Mouse (Mus musculus) right cerebral cortex, postnatal 25 days (tissue): ENCODE measurements around the gene Cep131.

ENCODE experiments used
- DNase-seq: peaks from one replicate; pipeline ENCODE4 v3.0.0; 2022

Cep131 gene

DNA sequence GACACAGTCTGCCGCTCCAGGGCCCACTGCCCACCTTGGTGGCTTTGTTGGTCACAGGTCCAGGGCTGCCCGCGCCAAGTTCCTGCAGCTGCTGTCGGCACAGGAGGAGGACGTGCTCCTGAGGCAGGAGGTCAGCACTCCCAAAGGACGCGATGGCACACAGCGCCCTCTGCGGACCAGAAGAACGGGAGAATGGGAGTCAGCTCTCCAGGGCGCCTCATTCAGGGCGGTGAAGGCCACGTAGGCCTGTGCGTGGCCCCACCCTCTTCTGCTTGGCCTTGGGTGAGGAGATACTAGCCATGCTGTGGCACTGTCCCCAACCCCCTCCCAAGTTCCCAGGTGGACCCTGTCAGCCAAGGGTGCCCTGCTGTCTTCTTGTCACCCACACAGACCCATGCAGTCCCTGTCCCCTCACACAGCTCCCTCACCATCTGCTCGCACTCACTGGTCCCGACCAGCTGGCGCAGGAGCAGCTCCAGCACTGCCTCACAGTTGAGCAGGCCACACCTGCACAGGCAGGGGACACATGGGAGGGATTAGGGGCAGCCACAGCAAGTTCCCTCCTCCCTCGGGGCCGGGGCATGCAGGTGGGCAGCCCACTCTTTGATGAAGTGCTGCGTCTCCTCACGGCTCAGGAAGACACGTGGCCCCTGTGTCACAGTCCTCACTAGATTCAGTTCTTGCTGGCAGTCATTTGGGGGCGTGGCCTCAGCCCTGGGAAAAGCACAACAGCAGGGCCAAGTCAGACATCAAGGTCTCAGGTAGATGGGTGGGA, 6.4 kb upstream of the Cep131 start:
- DNase-seq, result no peak

DNA sequence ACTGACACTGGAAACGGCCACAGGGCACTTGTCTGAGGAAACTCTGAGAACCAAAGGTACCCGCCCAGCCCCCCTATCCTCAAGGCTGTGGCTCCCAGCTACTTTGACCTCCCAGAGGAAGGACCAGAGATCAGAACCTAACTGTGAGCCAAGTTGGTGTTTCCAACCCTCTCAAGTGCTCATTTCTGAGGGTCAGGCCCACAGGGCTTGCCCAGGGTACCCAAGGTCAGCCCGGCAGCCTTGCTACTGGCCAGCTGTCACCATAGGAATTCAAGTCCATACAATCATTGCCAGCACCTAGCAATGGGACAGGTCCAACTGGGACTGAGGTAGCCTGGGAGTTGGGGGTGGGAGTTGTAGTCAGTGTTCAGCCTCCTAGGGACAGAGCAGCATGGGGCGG, 4.0 kb upstream of the Cep131 start:
- DNase-seq, result no peak

DNA sequence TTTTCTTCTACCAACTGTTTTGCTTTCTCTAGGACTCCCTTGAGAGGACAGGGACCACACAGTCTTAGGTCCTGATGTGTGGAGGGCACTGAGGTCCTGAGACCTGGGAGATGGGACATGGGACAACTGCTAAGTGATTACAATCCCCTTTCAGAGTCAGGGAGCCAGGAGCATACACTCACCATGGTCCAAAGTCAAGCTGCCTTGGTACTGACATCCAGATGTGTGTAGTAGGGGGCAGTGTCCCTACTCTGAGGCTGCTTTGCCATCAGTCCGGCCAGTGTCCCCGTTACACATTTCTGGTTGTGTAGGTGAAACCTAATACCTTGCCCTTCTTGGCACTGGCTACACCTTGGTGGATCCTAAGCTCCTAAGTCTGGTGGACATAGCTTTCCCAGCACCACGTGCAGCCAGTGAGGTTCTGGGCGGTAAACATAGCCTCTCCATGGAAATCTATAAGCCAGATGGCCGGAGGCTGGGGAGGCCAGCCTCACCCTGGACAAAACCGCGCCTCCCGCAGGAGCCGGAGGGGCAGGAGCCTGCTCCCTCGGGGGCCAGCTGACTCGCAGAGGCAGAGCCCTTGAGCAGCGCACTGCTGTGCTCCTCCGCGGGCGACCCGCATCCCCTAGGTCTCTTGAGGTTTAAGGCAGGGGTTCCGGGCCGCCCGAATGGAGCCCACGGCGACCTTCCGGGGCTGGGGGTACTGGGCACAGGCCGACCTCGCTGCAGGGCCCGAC, 568 bp downstream of the Cep131 start:
- DNase-seq, result peak; percentile 41

DNA sequence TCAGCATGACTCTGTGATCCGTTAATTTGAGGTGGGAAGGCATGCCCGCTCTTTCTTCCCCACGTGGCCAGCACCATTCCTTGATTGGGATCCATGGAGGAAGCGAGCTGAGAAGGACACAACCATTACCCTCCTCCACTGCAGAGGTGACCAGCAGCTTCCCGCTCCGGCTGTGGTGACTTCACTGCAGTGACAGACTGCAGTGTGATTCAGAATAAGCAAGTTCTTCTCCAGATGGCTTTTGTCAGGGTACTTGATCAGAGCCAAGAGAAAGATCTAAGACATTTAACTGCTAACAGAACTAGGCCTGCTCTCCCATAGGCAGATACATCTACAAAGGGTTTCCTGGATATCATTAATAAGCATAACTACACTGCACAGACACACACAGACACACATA, 6.3 kb downstream of the Cep131 start:
- DNase-seq, result no peak

DNA sequence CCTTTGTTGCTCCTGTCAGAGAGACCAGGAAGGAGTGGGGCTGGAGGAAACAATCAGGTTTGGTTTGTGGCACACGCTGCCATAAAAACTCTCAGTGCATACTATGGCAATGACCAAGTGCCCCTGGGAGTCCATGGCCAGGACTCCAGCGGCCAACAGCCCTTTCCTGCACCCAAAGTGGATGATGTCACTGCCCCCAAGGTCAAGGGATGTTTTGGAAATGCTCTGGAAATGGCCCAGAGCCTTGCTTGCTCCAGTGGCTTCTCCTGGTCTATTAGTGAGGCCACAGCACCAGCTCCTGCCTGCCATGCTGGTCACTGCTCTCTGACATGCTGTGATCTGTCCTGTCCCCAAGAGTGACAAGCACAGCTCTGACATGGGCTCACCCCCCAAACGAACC, 10.4 kb downstream of the Cep131 start:
- no peak for DNase-seq

DNA sequence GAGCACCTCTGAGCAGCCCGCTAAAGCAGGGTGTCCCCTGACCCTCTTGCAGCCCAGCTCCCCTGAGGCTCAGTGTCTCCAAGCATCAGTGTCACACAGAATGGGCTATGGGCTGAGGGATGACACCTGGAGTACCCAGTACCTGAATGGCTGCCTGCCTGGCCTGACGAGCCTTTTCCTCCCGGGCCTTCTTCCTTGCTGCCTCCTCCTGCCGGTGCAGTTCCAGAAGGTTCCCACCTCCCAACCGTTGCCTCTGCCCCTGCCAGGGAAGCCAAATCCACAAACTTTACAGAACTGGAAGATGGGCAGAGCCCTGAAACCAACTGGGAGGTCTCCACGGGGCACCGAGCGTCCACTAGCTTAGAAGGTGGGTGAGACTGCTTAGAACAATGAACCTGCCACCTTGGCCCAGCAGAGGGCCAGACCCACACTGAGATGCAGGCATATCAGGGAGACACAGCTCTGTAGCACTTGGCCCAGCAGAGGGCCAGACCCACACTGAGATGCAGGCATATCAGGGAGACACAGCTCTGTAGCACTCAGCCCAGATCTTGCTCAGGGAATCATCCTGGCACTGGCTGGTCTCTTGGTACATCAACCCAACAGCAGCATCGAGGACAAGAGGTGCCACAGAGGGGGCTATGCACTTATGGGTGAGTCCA, 13.5 kb downstream of the Cep131 start:
- no peak for DNase-seq

DNA sequence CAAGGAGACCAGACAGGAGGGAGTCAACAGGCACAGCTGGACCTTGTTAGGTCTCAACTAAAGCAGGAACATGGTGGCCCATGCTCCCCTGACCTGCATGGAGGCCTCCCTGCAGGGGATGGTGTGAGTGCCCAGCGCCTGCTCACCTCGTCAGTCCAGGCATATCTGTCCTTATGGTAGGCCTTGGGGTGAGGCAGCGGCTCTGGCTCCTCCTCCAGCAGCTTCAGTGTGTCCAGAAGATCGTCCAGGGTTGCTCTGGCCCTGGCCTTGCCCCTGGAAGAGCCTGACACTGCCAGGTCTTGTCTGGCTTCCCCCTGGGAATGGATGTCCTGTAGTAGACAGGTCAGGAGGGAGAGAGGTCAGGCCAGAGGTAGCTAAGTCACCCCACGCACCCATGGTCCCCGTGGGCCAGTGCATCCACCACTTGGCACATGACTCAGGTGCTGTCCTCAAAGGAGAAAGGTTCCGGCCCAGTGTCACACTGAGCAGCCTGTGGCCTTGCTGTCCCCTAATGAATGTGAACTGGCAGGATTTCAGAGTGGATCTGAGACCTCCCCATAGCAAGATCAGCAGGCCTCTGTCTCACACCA, 14.8 kb downstream of the Cep131 start:
- no peak for DNase-seq

DNA sequence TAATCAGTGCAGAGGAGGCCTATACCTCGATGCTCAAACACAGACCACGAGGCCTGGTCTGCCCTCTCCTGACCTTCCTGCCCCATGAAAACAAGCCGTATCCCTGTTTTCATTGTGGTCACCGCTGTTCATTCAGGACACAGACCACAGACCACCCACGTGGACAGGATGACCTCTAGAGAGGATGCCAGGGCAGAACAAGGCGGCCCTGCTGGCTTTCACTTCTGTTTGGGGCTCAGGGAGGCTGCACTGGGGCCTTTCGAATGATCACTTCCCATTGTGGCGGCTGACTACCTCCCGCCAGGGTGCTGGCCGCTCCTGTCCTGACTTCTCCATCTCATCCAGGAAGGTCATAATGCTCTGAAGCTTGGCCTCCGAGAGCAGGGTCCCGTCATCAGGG, 15.6 kb downstream of the Cep131 start:
- no peak for DNase-seq

DNA sequence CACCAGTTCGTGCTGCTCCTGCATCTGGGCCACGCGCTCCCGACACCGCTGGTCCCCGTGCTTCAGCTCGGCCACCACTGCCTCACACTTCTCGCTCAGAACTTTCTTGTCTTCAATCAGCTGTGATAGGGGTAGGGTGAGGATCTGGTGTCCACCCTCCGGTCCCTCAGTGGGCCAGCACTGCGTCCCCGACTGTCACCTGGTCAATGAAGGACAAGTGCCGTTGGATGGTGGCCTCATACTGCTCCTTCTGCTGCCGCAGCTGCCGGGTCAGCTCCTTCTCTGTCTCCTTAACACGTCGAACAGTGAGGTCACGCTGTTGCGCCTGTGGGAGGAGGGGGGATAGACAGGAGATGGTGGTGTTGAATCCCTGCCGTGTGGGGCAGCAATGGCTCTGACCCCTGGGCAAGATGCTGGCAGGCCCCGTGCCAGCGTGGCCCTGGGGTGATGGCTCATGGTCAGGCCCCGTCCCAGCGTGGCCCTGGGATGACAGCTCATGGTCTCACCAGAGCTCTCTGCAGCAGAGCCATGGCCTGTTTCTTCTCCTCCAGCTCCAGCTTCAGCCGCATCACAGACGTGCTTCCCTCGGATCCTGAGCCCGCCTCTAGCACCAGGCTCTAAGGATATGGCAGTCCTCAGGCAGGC, 16.2 kb downstream of the Cep131 start:
- DNase-seq, result no peak

DNA sequence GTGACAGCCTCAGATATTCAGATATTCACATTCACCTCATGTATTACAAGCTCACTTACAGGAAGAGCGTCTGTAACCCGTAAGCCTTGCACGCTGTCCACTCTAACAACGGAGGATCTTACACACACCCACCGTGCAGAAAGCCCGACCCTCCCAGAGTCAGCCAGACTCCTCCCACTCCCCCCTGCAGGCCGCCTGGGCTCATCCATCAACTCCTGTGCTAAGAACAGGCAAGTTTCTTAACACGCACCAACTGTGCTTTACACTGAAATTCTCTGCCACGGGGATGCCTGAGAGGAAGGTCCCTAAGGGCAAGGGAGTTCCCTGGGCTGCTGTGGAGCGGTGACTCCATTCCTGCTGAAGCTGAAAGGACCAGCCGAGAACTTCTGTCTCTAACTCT, 17.4 kb downstream of the Cep131 start:
- no peak for DNase-seq

DNA sequence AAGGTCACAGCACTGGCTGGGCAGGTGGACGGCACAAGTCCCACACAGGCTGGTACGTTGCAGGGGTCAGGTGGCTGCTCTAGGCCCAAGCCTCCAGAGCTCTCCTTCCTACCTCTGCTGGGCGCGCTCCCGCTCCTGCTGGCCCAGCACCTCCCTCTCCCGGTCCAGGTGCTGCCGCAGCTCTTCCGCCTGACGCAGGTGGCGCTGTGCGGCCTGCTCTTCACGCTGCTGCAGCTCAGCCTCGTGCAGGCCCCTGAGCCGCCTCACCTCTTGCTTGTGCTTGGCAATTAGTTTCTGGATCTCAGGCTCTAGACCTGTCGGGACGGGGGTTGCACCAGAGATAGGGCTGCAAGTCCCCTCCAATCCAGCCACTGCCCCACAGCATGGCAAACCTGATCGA, 18.8 kb downstream of the Cep131 start:
- DNase-seq, result no peak

DNA sequence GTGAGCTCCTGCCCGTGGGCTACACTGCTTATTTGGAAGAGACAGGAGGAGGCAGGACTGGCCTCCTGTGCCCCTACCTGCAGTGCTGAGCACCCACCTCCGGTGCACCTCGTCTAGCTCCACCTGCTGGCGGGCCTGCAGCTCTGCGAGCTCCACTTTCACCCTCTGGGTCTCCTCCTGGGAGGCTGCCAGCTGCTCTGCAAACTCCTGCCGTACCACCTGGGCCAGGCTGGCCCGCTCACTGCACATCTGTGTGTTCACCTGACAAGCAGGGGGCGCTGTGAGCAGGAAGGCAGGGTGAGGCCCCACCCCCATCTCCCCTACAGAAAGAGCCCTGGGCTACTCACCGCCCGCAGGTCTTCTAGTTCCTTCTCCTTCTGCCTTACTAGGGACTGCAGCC, 21.3 kb downstream of the Cep131 start:
- DNase-seq, result no peak

DNA sequence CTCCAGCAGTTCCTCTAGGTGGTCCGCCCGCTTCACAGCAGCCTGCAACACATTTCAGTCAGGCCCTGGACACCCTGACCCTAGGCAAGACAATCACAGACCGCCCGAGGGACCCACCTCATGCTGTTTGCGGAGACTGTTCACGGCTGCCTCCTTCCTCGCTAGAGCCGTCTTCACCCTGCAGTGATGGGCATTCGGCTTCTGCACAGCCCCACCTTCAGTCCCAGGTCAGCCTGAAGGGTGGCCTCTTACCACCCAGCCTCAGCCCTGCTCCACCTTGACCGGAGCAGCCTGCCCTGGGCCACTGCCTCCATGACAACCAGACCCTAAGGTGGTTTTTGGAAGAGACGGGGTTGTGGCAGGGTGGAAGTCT, 22.0 kb downstream of the Cep131 start:
- no peak for DNase-seq

DNA sequence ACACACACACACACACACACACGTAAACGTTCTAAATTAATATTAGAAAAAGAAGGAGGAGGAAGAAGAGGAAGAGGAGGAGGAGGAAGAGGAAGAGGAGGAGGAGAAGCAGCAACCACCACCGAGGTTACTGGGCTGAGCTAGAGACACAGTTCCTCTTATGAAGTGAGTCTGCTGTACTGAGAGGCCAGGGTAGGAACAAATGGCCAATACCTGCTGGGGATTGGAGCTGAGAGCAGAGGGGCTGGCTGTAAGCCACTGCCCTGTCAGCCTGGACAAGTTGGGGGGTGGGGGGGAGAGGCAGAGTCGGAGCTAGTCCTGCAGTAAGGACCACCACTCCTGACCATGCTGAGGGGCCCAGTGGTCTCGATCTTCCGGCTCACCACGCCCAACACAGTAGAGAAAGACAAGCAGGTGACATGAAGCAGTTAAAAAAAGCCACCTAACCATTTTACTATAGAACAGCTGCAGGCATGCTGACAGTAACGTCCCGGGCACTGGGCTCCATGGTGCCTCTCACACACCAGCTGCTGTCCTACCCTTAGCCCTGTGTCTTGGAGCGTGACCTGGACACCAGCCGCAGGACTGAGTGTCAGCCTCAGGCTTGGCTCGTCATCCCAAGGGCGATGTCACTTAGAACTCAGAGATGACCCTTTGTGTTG, 22.5 kb downstream of the Cep131 start:
- no peak for DNase-seq

DNA sequence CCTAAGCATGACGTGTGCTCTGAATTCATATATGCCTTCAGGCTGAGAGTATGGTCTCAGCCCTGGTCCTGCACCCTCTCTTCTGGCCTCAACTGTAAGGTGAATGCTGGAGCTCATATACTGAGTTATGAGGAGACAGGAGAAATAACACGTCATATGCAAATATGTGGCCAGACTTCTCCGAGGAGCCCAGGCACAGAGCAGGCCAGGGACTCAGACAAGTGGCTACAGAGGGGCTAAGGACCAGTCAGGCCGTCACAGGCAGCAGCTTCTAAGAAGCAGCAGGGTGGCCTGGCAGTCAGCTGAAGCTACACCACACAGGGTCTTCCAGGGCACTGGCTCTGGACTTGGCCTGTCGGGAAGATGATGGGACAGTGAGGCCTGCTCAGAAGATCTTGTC, 23.3 kb downstream of the Cep131 start:
- DNase-seq, result no peak

DNA sequence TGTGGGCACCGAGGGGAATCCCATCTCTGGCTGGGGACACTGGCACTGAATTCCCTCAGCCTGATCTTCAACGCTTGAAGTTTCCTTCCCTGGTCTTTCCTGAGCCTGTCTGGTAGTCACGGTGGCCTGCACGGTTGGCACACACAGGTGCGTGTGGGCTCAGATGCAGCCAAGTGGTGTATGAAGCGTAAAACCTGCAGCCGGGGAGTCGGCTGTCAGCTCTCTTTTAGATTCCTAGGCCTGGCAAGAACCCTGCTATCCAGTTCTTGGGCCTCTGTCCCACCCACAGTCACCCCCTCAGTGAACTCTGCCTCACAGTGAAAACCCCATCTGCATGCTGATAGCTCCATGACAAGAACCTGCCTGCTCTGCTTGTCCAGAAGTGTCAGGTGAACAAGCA, 26.0 kb downstream of the Cep131 start:
- DNase-seq, result no peak

DNA sequence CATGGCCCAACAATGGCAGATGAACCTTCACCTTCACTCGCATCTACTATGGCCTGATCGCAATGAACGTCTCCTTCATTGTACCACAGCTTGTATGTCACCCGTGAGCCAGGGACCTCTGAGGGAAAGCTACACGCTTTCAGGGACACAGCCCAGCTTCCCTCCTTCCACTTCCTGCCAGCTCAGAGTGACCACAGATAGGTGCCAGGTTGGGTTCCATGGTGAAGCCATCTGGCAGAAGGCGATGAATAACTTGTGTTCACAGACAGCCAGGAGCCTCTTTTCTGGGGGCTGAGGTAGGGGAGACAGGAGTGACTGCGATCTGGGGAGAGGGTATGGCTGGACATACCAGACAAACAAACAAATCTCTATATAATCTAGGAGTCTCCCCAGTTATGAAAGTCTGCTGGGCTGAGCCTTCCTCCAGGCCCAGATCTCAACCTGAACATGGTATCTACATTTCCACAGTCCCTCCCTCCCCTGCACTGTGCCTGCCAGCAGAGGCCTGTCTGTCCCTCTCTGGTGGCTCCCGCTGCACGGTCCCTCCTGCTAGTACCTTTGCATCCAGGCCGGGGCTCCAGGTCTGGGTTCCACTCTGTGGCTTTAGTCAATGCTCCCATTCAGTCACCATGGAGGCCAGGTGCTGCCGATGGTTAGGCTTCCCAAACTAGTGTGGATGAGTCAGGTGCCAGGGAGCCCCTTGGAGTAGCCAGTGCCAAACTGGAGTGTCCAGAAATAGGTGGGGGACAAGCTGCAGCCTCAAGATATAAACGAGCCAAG, 30.5 kb downstream of the Cep131 start:
- no peak for DNase-seq

DNA sequence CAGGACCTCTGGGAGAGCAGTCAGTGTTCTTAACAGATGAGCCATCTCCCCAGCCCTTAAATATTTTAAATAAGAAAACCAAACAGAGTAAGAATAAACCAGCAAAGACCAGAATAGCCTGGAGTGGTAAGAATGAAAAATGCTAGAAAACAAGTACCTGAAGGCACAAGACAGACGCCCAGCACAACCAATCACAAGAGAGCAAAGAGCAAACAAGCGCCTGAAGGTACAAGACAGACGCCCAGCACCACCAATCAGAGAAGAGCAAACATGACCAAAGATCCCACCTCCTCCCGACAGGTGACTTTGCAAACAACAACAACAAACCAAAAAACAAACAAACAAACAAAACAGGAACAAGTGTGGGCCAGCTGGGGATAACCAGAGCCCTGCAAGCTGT, 32.8 kb downstream of the Cep131 start:
- no peak for DNase-seq

DNA sequence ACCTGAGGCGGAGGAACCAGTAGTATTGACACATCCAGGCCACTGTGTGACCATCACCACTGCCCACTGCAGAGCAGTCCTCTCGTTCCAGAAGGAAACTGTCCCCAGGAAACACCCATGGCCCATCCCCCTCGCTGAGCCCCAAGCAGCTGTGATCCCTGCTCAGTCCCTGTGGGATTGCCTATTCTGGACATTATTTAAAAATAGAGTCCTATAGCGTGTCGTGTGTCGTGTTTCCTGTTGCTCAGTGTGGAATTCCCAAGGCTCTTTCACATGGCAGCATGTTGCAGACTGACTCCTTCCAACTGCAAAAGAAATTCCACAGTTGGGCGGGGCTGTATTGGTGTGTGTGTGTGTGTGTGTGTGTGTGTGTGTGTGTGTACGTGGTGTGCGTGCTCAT, 34.4 kb downstream of the Cep131 start:
- no peak for DNase-seq

DNA sequence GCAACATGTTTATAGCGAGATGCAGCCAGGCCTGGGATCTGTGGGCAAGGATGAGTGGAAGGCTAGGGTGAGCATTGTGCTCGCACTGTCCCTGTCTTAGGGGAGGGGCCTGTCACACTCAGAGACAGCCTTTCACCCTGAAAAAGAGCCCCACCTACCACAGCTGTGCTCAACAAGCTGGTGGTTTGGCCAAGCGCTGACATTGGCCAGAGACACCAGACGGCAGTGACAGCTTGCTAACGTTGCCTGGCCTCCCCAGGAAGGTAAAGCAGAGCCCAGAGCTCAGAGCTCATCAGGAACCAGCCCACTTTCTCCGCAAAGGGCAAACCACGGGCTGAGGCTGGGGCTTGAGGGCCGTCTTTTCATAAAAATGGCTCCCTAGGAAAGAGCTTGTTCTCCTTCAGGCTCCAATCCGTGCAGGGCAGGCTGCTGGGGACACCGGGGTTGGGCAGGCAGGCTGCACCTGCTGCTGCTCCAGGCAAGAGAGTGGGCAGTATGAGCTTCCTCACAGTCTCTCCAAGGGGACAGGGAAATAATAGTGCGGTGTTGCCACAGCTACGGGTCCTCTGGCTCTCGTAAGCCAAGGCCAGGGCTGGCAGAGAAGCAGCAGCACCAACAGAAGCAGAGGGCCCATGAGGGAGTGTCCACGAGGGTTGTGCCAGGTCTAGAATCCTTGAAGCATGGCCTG, 35.4 kb downstream of the Cep131 start:
- no peak for DNase-seq

DNA sequence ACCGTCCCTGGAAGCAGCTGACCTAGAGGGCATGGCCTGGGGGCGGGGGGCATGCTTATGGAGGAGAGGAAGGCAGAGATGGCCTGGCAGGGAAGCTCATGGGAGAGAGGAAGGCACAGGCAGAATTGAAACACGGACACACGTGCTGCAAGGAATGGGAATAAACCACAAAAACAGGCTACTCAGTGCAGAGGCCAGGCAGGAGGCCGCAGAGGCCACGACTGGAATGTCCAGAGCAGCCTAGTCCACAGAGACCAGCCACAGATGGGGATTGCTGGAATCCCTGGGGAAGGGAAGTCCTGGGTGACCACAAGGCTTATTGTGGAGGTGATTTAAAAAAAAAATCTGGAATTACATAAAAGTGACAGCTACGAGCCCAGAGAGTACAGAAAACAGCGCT, 37.6 kb downstream of the Cep131 start:
- DNase-seq, result no peak

DNA sequence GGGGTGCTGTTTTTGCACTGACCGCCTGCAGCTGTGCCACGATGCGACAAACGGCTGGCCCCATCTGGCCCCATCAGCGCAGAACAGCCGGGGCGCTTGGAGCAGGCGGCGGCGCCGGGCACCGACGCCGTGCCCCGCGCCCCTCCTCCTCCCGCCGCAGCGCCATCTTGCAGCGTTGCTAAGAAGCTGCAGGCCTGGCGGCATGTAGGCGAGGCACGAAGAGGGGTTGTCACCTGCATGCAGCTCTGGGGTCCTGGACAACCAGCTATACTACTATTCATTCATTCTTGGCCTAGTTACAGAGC, 38.4 kb downstream of the Cep131 start:
- DNase-seq, result peak; percentile 72
